Mouse (Mus musculus) E14TG2a.4 (cell line): ENCODE results near the gene Il34.

Source experiments
- CTCF ChIP-seq: conservative IDR thresholded peaks from 2 replicates; pipeline ENCODE4 v1.5.1; 2014; ENCODE audit warnings: low read length
- NANOG ChIP-seq: IDR thresholded peaks from 2 replicates; pipeline ENCODE4 v1.6.1; 2014; ENCODE audit warnings: borderline replicate concordance, low read length, mixed read lengths
- POU5F1 ChIP-seq: IDR thresholded peaks from 2 replicates; pipeline ENCODE4 v1.6.1; 2014; ENCODE audit warnings: low read length, borderline replicate concordance

GRCm38 (mm10) chr8:110813081-110813812 lies 7.5 kb upstream of the Il34 start:
- TF ChIP-seq POU5F1 (no peak), NANOG (no peak), CTCF (no peak)
